Mouse (Mus musculus) limb, embryonic 11.5 days (tissue): ENCODE results near the gene Cenpo. TPM values are rescaled to one million over a fixed set of nuclear protein-coding genes. Genes with fewer than 3 reads are reported as not detected.
A peak's percentile ranks its signal among the peaks of the same experiment; 100 is the strongest.

ENCODE experiments used
- ATAC-seq: fragments of 200-750 bp; cut with Nextera tagmentation; 2 replicates; pipeline ENCODE4 v1.8.0; 2017; ENCODE audit warnings: low read depth; ENCODE audit not compliant: insufficient number of reproducible peaks, low FRiP score, low TSS enrichment
- DNase-seq: peaks from one replicate; pipeline ENCODE4 v3.0.0-alpha.2; 2015; ENCODE audit warnings: low spot score
- H3K27ac ChIP-seq: fragments of 300-500 bp; sonication (generic); replicated peaks from 2 replicates; pipeline ENCODE4 v1.5.1; 2014; ENCODE audit warnings: low read depth, mild to moderate bottlenecking, low read length
- H3K27me3 ChIP-seq: fragments of 300-500 bp; sonication (generic); 2 replicates; pipeline ENCODE4 v1.6.1; 2014; ENCODE audit warnings: mild to moderate bottlenecking, low read length, mixed read lengths; ENCODE audit not compliant: control insufficient read depth, insufficient read depth
- H3K36me3 ChIP-seq: fragments of 300-500 bp; sonication (generic); 2 replicates; pipeline ENCODE4 v1.6.1; 2014; ENCODE audit warnings: mild to moderate bottlenecking, low read length, moderate library complexity, mixed read lengths; ENCODE audit not compliant: control insufficient read depth, insufficient read depth
- H3K4me1 ChIP-seq: fragments of 300-500 bp; sonication (generic); 2 replicates; pipeline ENCODE4 v1.6.1; 2014; ENCODE audit warnings: low read length, mixed read lengths; ENCODE audit not compliant: control insufficient read depth, insufficient read depth
- H3K4me2 ChIP-seq: fragments of 300-500 bp; sonication (generic); 2 replicates; pipeline ENCODE4 v1.6.1; 2014; ENCODE audit warnings: low read depth, mild to moderate bottlenecking, moderate library complexity; ENCODE audit not compliant: severe bottlenecking
- H3K4me3 ChIP-seq: fragments of 300-500 bp; sonication (generic); 2 replicates; pipeline ENCODE4 v1.5.1; 2014; ENCODE audit warnings: low read depth, low read length
- H3K9ac ChIP-seq: fragments of 300-500 bp; sonication (generic); 2 replicates; pipeline ENCODE4 v1.6.1; 2014; ENCODE audit warnings: mild to moderate bottlenecking, low read length
- H3K9me3 ChIP-seq: fragments of 300-500 bp; sonication (generic); 2 replicates; pipeline ENCODE4 v1.6.1; 2016; ENCODE audit warnings: low read length; ENCODE audit not compliant: control insufficient read depth
- WGBS: fragments of 180-500 bp; shearing (Covaris S2); extraction: QIAGEN DNeasy Blood & Tissue Kit; methylation state at CpG from one replicate; pipeline ENCODE4 v1.1.7; 2014; 5-methylcytosine and 5-hydroxymethylcytosine counted together
- polyA plus RNA-seq: library from polyadenylated mRNA; unstranded; fragments of >200 nt; fragmentation: Nextera tagmentation; extraction: Ambion mirVana; gene quantifications from 2 replicates; pipeline ENCODE4 v1.2.1, GENCODE M21; 2014

The Cenpo gene
- polyA plus RNA-seq, 1 experiment from 2014 or later: 18.7 TPM

GRCm38 (mm10) chr12:4192514-4192913 is 41.6 kb downstream of the Cenpo start:
- H3K4me1 ChIP-seq: peaks cover 23% of the 10 kb centered on the region
- H3K9ac ChIP-seq: no peak overlapping the region
- ATAC-seq: no peak
- no peaks in the 10 kb centered on the region for H3K27me3 ChIP-seq
- H3K4me3 ChIP-seq: no peak overlapping the region
- no peak overlapping the region for H3K4me2 ChIP-seq
- H3K9me3 ChIP-seq: no peaks in the 10 kb centered on the region
- H3K36me3 ChIP-seq: no peaks in the 10 kb centered on the region
- 56% methylated on average over 6 of the region's 6 CpGs for WGBS
- DNase-seq: peak; percentile 29
- H3K27ac ChIP-seq: peak overlapping the region; percentile 67; the same call in 1 of the 2 replicates

GRCm38 (mm10) chr12:4189060-4189447 is 45.0 kb downstream of the Cenpo start:
- H3K9ac ChIP-seq: no peak overlapping the region
- no peak for ATAC-seq
- WGBS: 56% methylated on average over 5 of the region's 5 CpGs
- H3K4me3 ChIP-seq: no peak overlapping the region
- H3K4me1 ChIP-seq: peaks cover 23% of the 10 kb centered on the region
- no peaks in the 10 kb centered on the region for H3K9me3 ChIP-seq
- H3K4me2 ChIP-seq: no peak overlapping the region
- H3K36me3 ChIP-seq: no peaks in the 10 kb centered on the region
- no peaks in the 10 kb centered on the region for H3K27me3 ChIP-seq
- DNase-seq: peak; percentile 48
- H3K27ac ChIP-seq: no peak overlapping the region

GRCm38 (mm10) chr12:4188171-4189059 is 45.7 kb downstream of the Cenpo start:
- H3K4me3 ChIP-seq: no peak overlapping the region
- H3K9me3 ChIP-seq: no peaks in the 10 kb centered on the region
- peaks cover 17% of the 10 kb centered on the region for H3K4me1 ChIP-seq
- WGBS: 37% methylated on average over 14 of the region's 14 CpGs
- DNase-seq: peak; percentile 56
- H3K36me3 ChIP-seq: no peaks in the 10 kb centered on the region
- H3K9ac ChIP-seq: no peak overlapping the region
- no peaks in the 10 kb centered on the region for H3K27me3 ChIP-seq
- peak overlapping the region; percentile 32 for H3K27ac ChIP-seq
- H3K4me2 ChIP-seq: no peak overlapping the region
- ATAC-seq: peak; percentile 74

GRCm38 (mm10) chr12:4184648-4185047 is 49.4 kb downstream of the Cenpo start:
- no peak for ATAC-seq
- H3K4me2 ChIP-seq: no peak overlapping the region
- H3K4me3 ChIP-seq: no peak overlapping the region
- no peaks in the 10 kb centered on the region for H3K36me3 ChIP-seq
- WGBS: 64% methylated on average over 2 of the region's 2 CpGs
- peaks cover 5% of the 10 kb centered on the region; the same call in 1 of the 2 replicates for H3K4me1 ChIP-seq
- no peak overlapping the region for H3K27ac ChIP-seq
- H3K9ac ChIP-seq: no peak overlapping the region
- no peaks in the 10 kb centered on the region for H3K27me3 ChIP-seq
- no peaks in the 10 kb centered on the region for H3K9me3 ChIP-seq
- DNase-seq: no peak

GRCm38 (mm10) chr12:4180507-4180906 is 53.6 kb downstream of the Cenpo start:
- no peak overlapping the region for H3K4me2 ChIP-seq
- H3K27me3 ChIP-seq: no peaks in the 10 kb centered on the region
- WGBS: 62% methylated on average over 3 of the region's 3 CpGs
- no peaks in the 10 kb centered on the region for H3K9me3 ChIP-seq
- H3K9ac ChIP-seq: no peak overlapping the region
- H3K4me3 ChIP-seq: no peak overlapping the region
- no peak for ATAC-seq
- DNase-seq: no peak
- no peaks in the 10 kb centered on the region for H3K36me3 ChIP-seq
- 0 out of 2 replicates have a peak, but pooled peaks cover 4% of the 10 kb centered on the region for H3K4me1 ChIP-seq
- H3K27ac ChIP-seq: no peak overlapping the region

GRCm38 (mm10) chr12:4179671-4180233 is 54.3 kb downstream of the Cenpo start:
- no peaks in the 10 kb centered on the region for H3K27me3 ChIP-seq
- H3K9ac ChIP-seq: no peak overlapping the region
- ATAC-seq (no peak), DNase-seq (no peak)
- no peak overlapping the region for H3K4me3 ChIP-seq
- H3K36me3 ChIP-seq: no peaks in the 10 kb centered on the region
- H3K4me2 ChIP-seq: no peak overlapping the region
- 0 out of 2 replicates have a peak, but pooled peaks cover 4% of the 10 kb centered on the region for H3K4me1 ChIP-seq
- H3K27ac ChIP-seq: no peak overlapping the region
- 80% methylated on average over 6 of the region's 6 CpGs for WGBS
- H3K9me3 ChIP-seq: no peaks in the 10 kb centered on the region

GRCm38 (mm10) chr12:4178839-4179238 is 55.3 kb downstream of the Cenpo start:
- Histone ChIP-seq H3K4me1 (0 out of 2 replicates have a peak, but pooled peaks cover 4% of the 10 kb centered on the region), H3K4me3 (no peak overlapping the region), H3K4me2 (no peak overlapping the region), H3K27me3 (no peaks in the 10 kb centered on the region), H3K27ac (no peak overlapping the region), H3K36me3 (no peaks in the 10 kb centered on the region), H3K9me3 (no peaks in the 10 kb centered on the region), H3K9ac (no peak overlapping the region)
- no peak for ATAC-seq
- 53% methylated on average over 5 of the region's 5 CpGs for WGBS
- no peak for DNase-seq

GRCm38 (mm10) chr12:4173108-4173790 is 60.8 kb downstream of the Cenpo start:
- no peak overlapping the region for H3K4me3 ChIP-seq
- no peak overlapping the region for H3K27ac ChIP-seq
- no peaks in the 10 kb centered on the region for H3K9me3 ChIP-seq
- no peak overlapping the region for H3K9ac ChIP-seq
- no peaks in the 10 kb centered on the region for H3K4me1 ChIP-seq
- DNase-seq: no peak
- no peak overlapping the region for H3K4me2 ChIP-seq
- no peaks in the 10 kb centered on the region for H3K27me3 ChIP-seq
- no peaks in the 10 kb centered on the region; the same call in 1 of the 2 replicates for H3K36me3 ChIP-seq
- 88% methylated on average over 15 of the region's 15 CpGs for WGBS
- no peak for ATAC-seq
